Mouse (Mus musculus) MEL-GATA-1-ER (cell line): ENCODE measurements around the gene Scgb2b20.
"Not testable (repeated sequence)": the region's sequence is repeated elsewhere in the genome, so short reads cannot be mapped to it uniquely, and the experiment has no call there.

ENCODE experiments used
- DNase-seq: peaks from one replicate; pipeline ENCODE4 v3.0.0-alpha.2; 2012; ENCODE audit warnings: low read depth; ENCODE audit errors: extremely low read depth

Gene Scgb2b20

DNA sequence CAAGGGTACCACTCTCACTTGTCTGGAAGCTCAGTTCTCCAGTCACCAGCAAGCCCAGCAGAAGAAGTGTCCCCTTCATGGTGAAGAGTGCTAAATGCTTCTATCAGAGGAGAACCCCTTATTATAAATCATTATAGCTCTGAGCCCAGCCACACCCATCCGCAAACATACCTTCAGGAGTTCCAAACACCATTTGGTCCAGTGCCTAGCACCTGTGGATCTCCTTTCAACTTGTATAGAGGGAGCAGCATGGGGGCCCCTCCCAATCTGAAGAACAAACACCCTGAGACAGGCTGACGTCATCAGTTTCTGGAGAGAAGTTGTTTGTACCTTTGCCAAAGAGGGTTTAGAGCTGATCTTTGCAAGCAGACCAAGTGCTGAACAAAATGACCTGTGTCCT is at the start of gene Scgb2b20:
Gene Scgb2b20 (minus strand): TSS at position 101 of the 400 bp plus-strand sequence.
- not testable (repeated sequence) for DNase-seq

GRCm38 (mm10) chr7:33409681-33410080 is 43.6 kb upstream of the Scgb2b20 start:
- not testable (repeated sequence) for DNase-seq

GRCm38 (mm10) chr7:33401650-33402049 is 35.5 kb upstream of the Scgb2b20 start:
- DNase-seq = no peak

DNA sequence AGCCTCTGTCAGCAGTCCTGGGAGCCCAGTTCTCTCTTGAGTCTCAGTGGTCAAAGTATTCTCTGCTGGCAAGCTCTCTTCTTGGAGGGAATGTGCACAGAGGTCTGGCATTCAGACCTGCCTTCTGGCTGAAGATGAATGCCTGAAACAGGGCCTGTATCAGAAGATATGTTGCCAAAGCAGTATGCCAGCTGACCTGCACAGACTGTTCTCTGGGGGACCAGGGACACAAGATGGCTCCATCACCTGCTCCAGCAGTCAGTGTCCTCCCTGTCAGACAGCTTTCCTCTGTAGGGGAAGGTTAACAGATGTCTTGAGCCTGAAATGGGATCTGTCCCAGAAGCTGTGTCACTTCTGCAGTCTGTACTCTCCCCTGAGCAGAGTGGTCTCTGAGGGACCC is 33.6 kb upstream of the Scgb2b20 start:
- DNase-seq = not testable (repeated sequence)

- not testable (repeated sequence) for DNase-seq
These were observed 6.8 kb upstream of the Scgb2b20 start, which contains the start of gene Scgb1b20 for GRCm38 (mm10) chr7:33372934-33373333. Gene Scgb1b20 (plus strand): TSS chr7:33373234.
